Mouse (Mus musculus): Measurements from ENCODE around the gene Ifitm7. TPM values are rescaled to one million over a fixed set of nuclear protein-coding genes. Genes with fewer than 3 reads are reported as not detected.

Ifitm7 gene
- total RNA-seq, 1 experiment: 11.4 TPM

GRCm38 (mm10) chr16:13946306-13946705, 40.4 kb downstream of the Ifitm7 start:
- in situ Hi-C loops (cut with MboI; ENCODE audit: low sequenced_read_pairs in 2 of 2, unreplicated experiment in 2 of 2): no loop called here
- Histone ChIP-seq H3K4me1 (ENCODE audit: control insufficient read depth in 2 of 2, insufficient read depth in 2 of 2, low read length in 2 of 2, poor library complexity in 1 of 2) (peaks cover 0 to 4% of the 10 kb centered on the region in 2 experiments; a peak in 2 of 4 replicates), H3K27ac (ENCODE audit: insufficient read depth, low read depth, low read length, poor library complexity, severe bottlenecking) (no peak overlapping the region), H3K9ac (ENCODE audit: insufficient read depth, low read depth, low read length, poor library complexity, severe bottlenecking) (no peak overlapping the region), H3K4me3 (ENCODE audit: insufficient read depth in 1 of 2, low read depth in 1 of 2, low read length in 2 of 2, poor library complexity in 1 of 2, severe bottlenecking in 1 of 2) (no peak overlapping the region), H3K36me3 (ENCODE audit: control insufficient read depth, insufficient read depth, low read length, poor library complexity, severe bottlenecking) (peaks cover 5% of the 10 kb centered on the region; the same call in 1 of the 2 replicates), H3K9me3 (ENCODE audit: control insufficient read depth, insufficient read depth, low read depth, low read length) (peaks cover 2% of the 10 kb centered on the region; the same call in 1 of the 2 replicates)
- DNase-seq (ENCODE audit: low read depth, low spot score): no peak
- no peak for TF ChIP-seq MAFK (IDR thresholded peaks at IDR 0.05; ENCODE audit: insufficient read depth, low read depth, low read length)
- no peak for TF ChIP-seq CHD2 (IDR thresholded peaks at IDR 0.05; ENCODE audit: low read depth, low read length)
- no peak for TF ChIP-seq ZC3H11A (IDR thresholded peaks at IDR 0.05; ENCODE audit: borderline replicate concordance, low read depth, low read length)
- TF ChIP-seq HCFC1 (IDR thresholded peaks at IDR 0.05; ENCODE audit: borderline replicate concordance, insufficient read depth, low read length): no peak
- no peak for TF ChIP-seq ZNF384 (IDR thresholded peaks at IDR 0.05; ENCODE audit: low read depth, low read length)

DNA sequence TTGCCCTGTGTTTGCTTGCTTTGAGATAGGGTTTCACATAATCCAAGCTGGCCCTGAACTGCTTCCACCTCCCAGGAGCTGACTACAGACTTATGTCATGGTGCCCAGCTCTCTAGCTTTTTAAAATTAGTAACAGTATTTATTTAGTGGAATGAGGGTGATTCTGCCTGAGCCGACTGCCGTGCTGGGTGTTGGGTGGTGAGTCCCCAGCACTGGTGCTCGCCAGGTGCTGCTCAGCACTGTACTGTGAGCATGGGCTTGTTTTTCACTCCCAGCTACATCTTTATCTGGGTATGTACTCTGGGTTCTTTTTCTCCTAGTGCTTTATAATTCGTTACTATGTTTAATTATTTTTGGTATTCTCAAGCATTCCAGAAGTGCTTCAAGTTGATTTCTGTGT, 41.5 kb downstream of the Ifitm7 start:
- no peak for TF ChIP-seq HCFC1 (IDR thresholded peaks at IDR 0.05; ENCODE audit: borderline replicate concordance, insufficient read depth, low read length)
- Histone ChIP-seq H3K36me3 (ENCODE audit: control insufficient read depth, insufficient read depth, low read length, poor library complexity, severe bottlenecking) (peaks cover 5% of the 10 kb centered on the region; the same call in 1 of the 2 replicates), H3K27ac (ENCODE audit: insufficient read depth, low read depth, low read length, poor library complexity, severe bottlenecking) (no peak overlapping the region), H3K4me1 (ENCODE audit: control insufficient read depth in 2 of 2, insufficient read depth in 2 of 2, low read length in 2 of 2, poor library complexity in 1 of 2) (peaks cover 0 to 2% of the 10 kb centered on the region in 2 experiments; a peak in 1 of 4 replicates), H3K4me3 (ENCODE audit: insufficient read depth in 1 of 2, low read depth in 1 of 2, low read length in 2 of 2, poor library complexity in 1 of 2, severe bottlenecking in 1 of 2) (no peak overlapping the region), H3K9ac (ENCODE audit: insufficient read depth, low read depth, low read length, poor library complexity, severe bottlenecking) (no peak overlapping the region), H3K9me3 (ENCODE audit: control insufficient read depth, insufficient read depth, low read depth, low read length) (peaks cover 2% of the 10 kb centered on the region; the same call in 1 of the 2 replicates)
- in situ Hi-C loops (cut with MboI; ENCODE audit: low sequenced_read_pairs in 2 of 2, unreplicated experiment in 2 of 2): no loop called here
- no peak for DNase-seq (ENCODE audit: low read depth, low spot score)

DNA sequence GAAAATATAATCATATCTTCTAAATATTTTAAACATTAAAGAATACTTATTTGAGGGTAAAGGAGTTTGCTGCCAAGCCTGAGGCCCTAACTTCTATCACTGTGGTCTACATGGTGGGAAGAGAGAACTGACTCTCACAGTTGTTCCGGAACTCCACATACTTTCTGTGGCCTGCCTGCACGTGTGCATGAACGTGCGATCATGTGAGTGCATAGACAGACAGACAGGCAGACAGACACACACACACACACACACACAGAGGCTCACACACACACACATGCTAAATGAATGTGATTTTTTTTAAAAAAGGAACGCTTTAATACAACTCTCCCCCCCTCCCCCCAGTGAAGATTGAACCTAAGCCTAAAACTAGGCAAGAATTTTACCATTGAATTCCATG, 41.9 kb downstream of the Ifitm7 start:
- H3K9ac ChIP-seq (ENCODE audit: insufficient read depth, low read depth, low read length, poor library complexity, severe bottlenecking): no peak overlapping the region
- DNase-seq (ENCODE audit: low read depth, low spot score): no peak
- no peak overlapping the region for H3K4me3 ChIP-seq (ENCODE audit: insufficient read depth in 1 of 2, low read depth in 1 of 2, low read length in 2 of 2, poor library complexity in 1 of 2, severe bottlenecking in 1 of 2)
- TF ChIP-seq HCFC1 (IDR thresholded peaks at IDR 0.05; ENCODE audit: borderline replicate concordance, insufficient read depth, low read length) (no peak), CHD2 (IDR thresholded peaks at IDR 0.05; ENCODE audit: low read depth, low read length) (no peak), ZC3H11A (IDR thresholded peaks at IDR 0.05; ENCODE audit: borderline replicate concordance, low read depth, low read length) (no peak), MAFK (IDR thresholded peaks at IDR 0.05; ENCODE audit: insufficient read depth, low read depth, low read length) (no peak), ZNF384 (IDR thresholded peaks at IDR 0.05; ENCODE audit: low read depth, low read length) (no peak)
- peaks cover 0 to 2% of the 10 kb centered on the region in 2 experiments; a peak in 1 of 4 replicates for H3K4me1 ChIP-seq (ENCODE audit: control insufficient read depth in 2 of 2, insufficient read depth in 2 of 2, low read length in 2 of 2, poor library complexity in 1 of 2)
- H3K27ac ChIP-seq (ENCODE audit: insufficient read depth, low read depth, low read length, poor library complexity, severe bottlenecking): no peak overlapping the region
- H3K36me3 ChIP-seq (ENCODE audit: control insufficient read depth, insufficient read depth, low read length, poor library complexity, severe bottlenecking): peaks cover 5% of the 10 kb centered on the region; the same call in 1 of the 2 replicates
- in situ Hi-C loops (cut with MboI; ENCODE audit: low sequenced_read_pairs in 2 of 2, unreplicated experiment in 2 of 2): no loop called here
- peaks cover 2% of the 10 kb centered on the region; the same call in 1 of the 2 replicates for H3K9me3 ChIP-seq (ENCODE audit: control insufficient read depth, insufficient read depth, low read depth, low read length)

GRCm38 (mm10) chr16:13944178-13944577, 42.5 kb downstream of the Ifitm7 start:
- no peak overlapping the region for H3K4me3 ChIP-seq (ENCODE audit: insufficient read depth in 1 of 2, low read depth in 1 of 2, low read length in 2 of 2, poor library complexity in 1 of 2, severe bottlenecking in 1 of 2)
- in situ Hi-C loops (cut with MboI; ENCODE audit: low sequenced_read_pairs in 2 of 2, unreplicated experiment in 2 of 2): no loop called here

More at GRCm38 (mm10) chr16:13944178-13944577, 42.5 kb downstream of the Ifitm7 start:
- peaks cover 0 to 2% of the 10 kb centered on the region in 2 experiments; a peak in 1 of 4 replicates for H3K4me1 ChIP-seq (ENCODE audit: control insufficient read depth in 2 of 2, insufficient read depth in 2 of 2, low read length in 2 of 2, poor library complexity in 1 of 2)
- DNase-seq (ENCODE audit: low read depth, low spot score): no peak
- TF ChIP-seq CHD2 (IDR thresholded peaks at IDR 0.05; ENCODE audit: low read depth, low read length) (no peak), HCFC1 (IDR thresholded peaks at IDR 0.05; ENCODE audit: borderline replicate concordance, insufficient read depth, low read length) (no peak), ZNF384 (IDR thresholded peaks at IDR 0.05; ENCODE audit: low read depth, low read length) (no peak), ZC3H11A (IDR thresholded peaks at IDR 0.05; ENCODE audit: borderline replicate concordance, low read depth, low read length) (no peak), MAFK (IDR thresholded peaks at IDR 0.05; ENCODE audit: insufficient read depth, low read depth, low read length) (no peak)
- peaks cover 2% of the 10 kb centered on the region; the same call in 1 of the 2 replicates for H3K9me3 ChIP-seq (ENCODE audit: control insufficient read depth, insufficient read depth, low read depth, low read length)
- H3K9ac ChIP-seq (ENCODE audit: insufficient read depth, low read depth, low read length, poor library complexity, severe bottlenecking): no peak overlapping the region
- H3K36me3 ChIP-seq (ENCODE audit: control insufficient read depth, insufficient read depth, low read length, poor library complexity, severe bottlenecking): peaks cover 5% of the 10 kb centered on the region; the same call in 1 of the 2 replicates
- no peak overlapping the region for H3K27ac ChIP-seq (ENCODE audit: insufficient read depth, low read depth, low read length, poor library complexity, severe bottlenecking)

All from ES-E14 (cell line).